Mouse (Mus musculus) urinary bladder, adult 2 months (tissue): ENCODE results near the gene Shroom4. TPM values are rescaled to one million over a fixed set of nuclear protein-coding genes. Genes with fewer than 3 reads are reported as not detected.
"Not testable (repeated sequence)": the region's sequence is repeated elsewhere in the genome, so short reads cannot be mapped to it uniquely, and the experiment has no call there.

Experiments used
- DNase-seq: peaks from one replicate; pipeline ENCODE4 v3.0.0; 2022; ENCODE audit warnings: low spot score
- polyA plus RNA-seq: library from polyadenylated mRNA; depleted of rRNA; stranded (reverse); fragments of >200 nt; gene quantifications from 2 replicates; pipeline ENCODE4 v1.2.3, GENCODE M21; 2012; rRNA removed

The Shroom4 gene
- polyA plus RNA-seq: 3.2 and 4.3 TPM in 2 replicates

GRCm38 (mm10) chrX:6399626-6400397, at the start of gene Shroom4:
Gene Shroom4 (plus strand): TSS chrX:6399854.
- peak; percentile 29 for DNase-seq

GRCm38 (mm10) chrX:6356876-6357275, 42.8 kb upstream of the Shroom4 start:
- no peak for DNase-seq

- DNase-seq: no peak
Observed at GRCm38 (mm10) chrX:6357503-6358114, 42.0 kb upstream of the Shroom4 start.

GRCm38 (mm10) chrX:6368822-6369221, 30.8 kb upstream of the Shroom4 start:
- DNase-seq: no peak

GRCm38 (mm10) chrX:6370706-6371105, 28.9 kb upstream of the Shroom4 start:
- no peak for DNase-seq

GRCm38 (mm10) chrX:6393861-6394260, 5.8 kb upstream of the Shroom4 start:
- no peak for DNase-seq

- DNase-seq: no peak
Observed at GRCm38 (mm10) chrX:6399193-6399592, 461 bp upstream of the Shroom4 start.

- DNase-seq: peak; percentile 23
Observed at GRCm38 (mm10) chrX:6400398-6401020, 855 bp downstream of the Shroom4 start.

GRCm38 (mm10) chrX:6402921-6403320, 3.3 kb downstream of the Shroom4 start:
- no peak for DNase-seq

GRCm38 (mm10) chrX:6409114-6409513, 9.5 kb downstream of the Shroom4 start:
- no peak for DNase-seq

GRCm38 (mm10) chrX:6415412-6415811, 15.8 kb downstream of the Shroom4 start:
- no peak for DNase-seq

GRCm38 (mm10) chrX:6415936-6416335, 16.3 kb downstream of the Shroom4 start:
- DNase-seq: no peak

GRCm38 (mm10) chrX:6418140-6418539, 18.5 kb downstream of the Shroom4 start:
- DNase-seq: no peak

GRCm38 (mm10) chrX:6435260-6435659, 35.6 kb downstream of the Shroom4 start:
- no peak for DNase-seq

GRCm38 (mm10) chrX:6446422-6446821, 46.8 kb downstream of the Shroom4 start:
- DNase-seq: no peak

GRCm38 (mm10) chrX:6448001-6448400, 48.3 kb downstream of the Shroom4 start:
- no peak for DNase-seq

GRCm38 (mm10) chrX:6453220-6453619, 53.6 kb downstream of the Shroom4 start:
- no peak for DNase-seq

GRCm38 (mm10) chrX:6469251-6469650, 69.6 kb downstream of the Shroom4 start:
- not testable (repeated sequence) for DNase-seq

GRCm38 (mm10) chrX:6472563-6472962, 72.9 kb downstream of the Shroom4 start:
- DNase-seq: not testable (repeated sequence)

- no peak for DNase-seq
Observed at GRCm38 (mm10) chrX:6475177-6475576, 75.5 kb downstream of the Shroom4 start.

- no peak for DNase-seq
Observed at GRCm38 (mm10) chrX:6482268-6482667, 82.6 kb downstream of the Shroom4 start.

- DNase-seq: no peak
Observed at GRCm38 (mm10) chrX:6483817-6484216, 84.2 kb downstream of the Shroom4 start.

GRCm38 (mm10) chrX:6490433-6490832, 90.8 kb downstream of the Shroom4 start:
- DNase-seq: no peak
